Mouse (Mus musculus): ENCODE results near the gene Tmem252. TPM values are rescaled to one million over a fixed set of nuclear protein-coding genes. Genes with fewer than 3 reads are reported as not detected.

Gene Tmem252
- 1.3 and 1.5 TPM in 2 replicates for polyA plus RNA-seq (2012; rRNA removed)

DNA sequence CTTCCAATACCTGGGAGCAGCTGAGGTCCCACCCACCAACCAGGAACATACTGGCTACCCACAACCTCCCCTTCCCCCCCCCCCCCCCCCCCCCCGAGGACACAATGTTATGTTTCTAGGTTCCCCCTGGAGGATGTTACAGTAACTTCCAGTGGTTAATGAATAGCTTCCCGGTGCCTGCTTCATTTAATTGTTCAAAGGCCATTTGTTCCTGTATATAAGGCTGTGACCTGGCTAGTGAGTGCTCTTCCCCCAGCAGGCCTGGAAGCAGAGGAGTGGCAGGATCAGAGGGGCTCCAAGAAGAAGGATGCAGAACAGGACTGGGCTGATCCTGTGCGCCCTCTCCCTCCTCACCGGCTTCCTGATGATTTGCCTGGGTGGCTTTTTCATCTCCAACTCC is at the start of gene Tmem252:
Gene Tmem252, plus strand, starts transcription at position 247 of the 400 bp plus-strand sequence.
- DNase-seq (ENCODE audit: low spot score): no peak

DNA sequence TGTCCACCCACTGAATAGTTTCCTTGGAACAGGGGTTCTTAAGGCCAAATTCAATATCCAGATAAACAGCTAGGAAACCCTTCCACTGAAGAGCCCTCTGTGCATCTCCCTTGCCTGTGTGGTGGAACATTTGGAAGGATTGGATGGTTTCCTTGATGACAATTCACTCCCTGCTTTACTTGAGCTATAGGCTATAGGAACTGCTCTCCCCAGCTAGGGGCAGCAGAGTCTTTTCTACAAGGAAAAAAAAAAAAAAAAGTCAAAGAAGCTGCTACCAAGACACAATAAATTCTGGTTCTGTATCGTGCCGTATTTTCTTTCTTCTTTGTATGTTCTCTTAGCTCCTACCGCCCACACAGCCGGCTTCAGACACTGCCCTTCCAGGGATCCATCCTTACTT is 45.8 kb upstream of the Tmem252 start:
- no peak for DNase-seq (ENCODE audit: low spot score)

DNA sequence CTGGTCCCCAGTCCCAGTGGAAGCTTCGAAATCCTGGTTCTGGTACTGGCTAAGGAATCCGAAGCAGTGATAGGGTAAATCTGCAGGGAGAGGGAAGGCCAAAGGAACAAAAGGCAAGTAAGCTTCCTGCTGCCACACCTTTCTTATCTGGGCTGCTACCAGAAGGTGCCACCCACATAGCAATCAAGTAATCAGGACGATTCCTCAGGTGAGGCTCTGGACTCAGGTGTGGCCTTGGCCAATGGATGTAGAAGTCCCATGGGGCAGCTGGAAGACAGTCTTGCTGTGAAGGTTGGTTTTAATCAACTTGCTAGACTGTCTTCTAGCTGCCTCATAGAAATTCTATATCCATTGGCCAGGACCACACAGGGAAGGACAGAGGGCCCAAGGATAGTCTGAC is 40.8 kb upstream of the Tmem252 start:
- DNase-seq (ENCODE audit: low spot score): no peak

DNA sequence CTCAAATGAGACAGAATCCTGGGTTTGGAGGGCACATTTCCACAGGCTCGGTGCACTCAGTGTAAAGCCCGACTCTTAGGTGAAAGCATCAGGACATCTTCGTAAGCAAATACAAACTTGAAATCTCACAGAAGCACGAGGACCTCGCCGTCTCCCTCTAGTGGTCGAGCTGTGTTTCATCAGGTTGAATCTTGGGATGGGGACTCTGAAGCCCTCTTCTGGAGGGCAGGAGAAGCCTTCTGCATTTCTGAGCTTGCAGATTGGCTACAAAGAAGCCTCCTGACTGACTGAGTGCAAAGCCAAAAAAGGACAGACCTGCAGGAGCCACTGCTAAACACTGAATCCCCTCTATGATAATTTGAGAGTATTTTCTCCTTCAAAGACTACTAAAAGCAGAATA is 39.2 kb upstream of the Tmem252 start:
- DNase-seq (ENCODE audit: low spot score): peak; percentile 37

DNA sequence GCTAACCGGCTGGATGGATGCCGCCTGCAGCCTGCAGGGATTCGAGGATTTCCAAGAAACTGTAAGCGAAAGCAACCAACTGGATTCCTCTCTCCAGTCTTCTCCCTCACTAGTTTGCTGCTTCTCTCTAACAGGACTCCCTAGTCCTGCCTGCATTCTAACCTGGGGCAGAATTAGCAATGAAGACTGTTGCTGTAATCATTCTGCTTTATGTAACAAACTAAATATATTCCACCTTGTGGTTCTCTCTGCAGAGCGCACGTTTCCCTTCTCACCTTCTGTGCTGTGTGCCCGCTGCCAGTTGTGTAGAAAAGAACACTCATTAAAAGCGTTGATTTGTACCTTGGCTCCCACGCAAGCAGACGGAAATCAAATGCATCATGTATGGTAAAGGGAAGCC is 37.2 kb upstream of the Tmem252 start:
- DNase-seq (ENCODE audit: low spot score): no peak

DNA sequence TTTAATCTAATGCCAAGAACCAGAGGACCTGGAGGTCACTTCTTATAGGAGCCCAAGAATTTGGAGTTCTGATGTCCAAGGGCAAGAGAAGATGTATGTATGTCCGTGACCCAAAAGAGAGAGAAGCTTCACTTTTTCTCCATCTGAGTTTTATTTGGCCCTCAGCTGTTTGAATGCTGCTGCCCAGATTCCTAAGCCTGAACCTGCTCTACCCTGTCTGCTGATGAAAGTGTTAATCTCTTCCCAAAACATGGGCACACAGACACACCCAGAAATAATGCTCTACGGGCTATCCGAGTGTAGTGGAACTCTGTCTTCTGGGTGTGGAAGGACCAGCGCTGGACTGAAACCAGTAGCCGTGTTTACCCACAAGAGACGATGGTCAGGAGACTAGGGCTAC is 35.8 kb upstream of the Tmem252 start:
- DNase-seq (ENCODE audit: low spot score): no peak

DNA sequence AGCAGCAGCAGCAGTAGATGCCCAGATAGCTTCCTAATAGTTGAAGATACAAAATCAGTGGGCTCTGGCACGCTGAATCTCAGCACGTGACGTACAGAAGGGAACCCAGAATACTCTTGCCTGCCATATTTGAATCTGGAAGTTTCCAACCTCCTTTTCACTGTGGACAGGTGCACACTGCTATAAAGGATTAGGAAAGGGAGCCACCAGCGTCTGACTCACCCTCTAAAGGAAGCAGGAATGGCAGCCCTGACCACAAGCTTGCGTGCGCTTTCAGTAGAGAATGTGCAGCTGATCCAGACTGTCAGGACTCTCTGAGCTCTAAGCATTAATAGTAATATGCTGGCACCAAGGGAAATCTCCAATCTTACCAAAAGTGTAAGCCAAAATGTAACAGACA is 32.8 kb upstream of the Tmem252 start:
- no peak for DNase-seq (ENCODE audit: low spot score)

DNA sequence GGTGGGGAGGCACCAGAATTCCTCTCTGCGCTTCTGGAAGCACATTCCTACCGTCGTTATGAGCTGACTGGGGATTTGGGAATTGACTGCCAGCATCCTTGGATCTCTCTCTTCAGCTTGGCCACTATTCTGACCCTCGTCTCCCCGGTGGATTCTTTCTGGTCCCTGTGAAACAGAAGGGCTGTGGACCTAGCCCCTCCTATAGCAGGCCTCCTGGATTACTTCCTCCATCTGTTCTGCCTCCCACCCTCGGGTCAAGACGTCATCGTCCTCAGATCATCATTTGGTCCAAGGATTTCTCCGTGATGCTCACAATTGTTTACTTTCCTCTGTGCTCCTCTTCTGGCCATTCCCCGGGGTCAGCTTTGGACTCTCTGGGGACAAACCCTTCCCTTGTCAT is 28.8 kb upstream of the Tmem252 start:
- no peak for DNase-seq (ENCODE audit: low spot score)

DNA sequence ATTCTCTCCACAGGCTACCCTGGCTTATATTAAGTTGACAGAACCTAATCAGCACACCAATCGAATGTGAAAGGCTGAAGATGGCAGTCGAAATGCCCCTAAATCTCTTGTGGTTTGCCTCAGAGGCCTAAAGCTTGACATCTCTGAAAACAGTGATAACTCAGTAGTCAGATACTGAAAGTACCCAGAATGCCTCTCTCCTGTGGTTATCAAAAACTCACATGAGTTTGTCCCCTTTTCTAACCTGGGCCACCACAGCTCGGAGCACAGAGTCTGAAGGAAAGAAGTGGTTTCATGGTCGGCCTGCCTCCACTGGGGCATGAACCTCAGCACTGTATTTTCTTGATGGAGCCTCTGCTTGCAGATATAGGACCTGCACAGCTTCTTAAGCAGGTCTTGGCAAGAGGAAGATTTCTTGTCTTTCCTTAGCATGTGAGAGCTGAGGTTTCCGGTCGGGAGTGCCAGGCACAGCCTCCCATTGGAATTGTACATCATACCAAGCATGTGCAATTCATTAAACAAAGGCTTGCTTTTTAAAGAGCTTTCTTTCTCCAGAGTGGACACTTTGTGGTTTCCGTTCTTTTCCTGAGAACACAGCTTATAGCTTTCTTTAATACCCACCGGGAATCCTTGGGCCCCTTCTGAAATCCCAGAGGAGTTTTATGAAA is 27.5 kb upstream of the Tmem252 start:
- no peak for DNase-seq (ENCODE audit: low spot score)

DNA sequence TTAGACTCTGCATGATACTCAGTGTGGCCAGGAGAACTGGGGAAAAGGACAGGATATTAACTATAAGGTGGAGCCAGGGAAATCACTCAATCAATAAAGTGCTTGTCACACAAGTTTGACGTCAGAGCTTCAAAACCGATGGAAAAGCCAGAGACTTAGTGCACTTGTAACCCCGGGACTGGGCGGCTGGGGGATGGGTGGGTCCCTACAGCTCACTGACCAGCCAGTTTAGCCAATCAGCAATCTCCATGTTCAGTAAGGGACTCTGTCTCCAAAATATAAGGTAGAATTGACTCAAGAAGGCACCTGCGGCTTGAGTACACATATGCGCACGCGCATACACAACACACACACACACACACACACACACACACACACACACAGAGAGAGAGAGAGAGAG is 25.8 kb upstream of the Tmem252 start:
- DNase-seq (ENCODE audit: low spot score): no peak

DNA sequence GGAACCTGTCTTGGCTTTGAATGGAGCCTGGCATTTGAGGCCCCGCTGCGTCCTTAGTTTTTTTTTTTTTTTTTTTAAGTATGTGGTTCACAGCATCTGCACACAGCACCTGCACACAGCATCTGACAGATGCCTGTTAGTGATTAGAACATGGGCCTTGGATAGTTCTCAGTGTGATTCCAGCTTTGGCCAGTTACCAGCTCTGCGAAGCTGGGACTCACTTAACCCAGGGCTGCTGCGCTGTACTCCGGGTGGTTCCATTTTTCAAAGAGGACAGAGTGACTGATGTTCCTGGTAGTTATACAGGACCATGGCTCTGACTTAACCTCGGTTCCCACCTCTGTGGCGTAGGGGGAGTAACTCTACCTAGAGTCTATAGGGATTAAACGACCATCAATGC is 23.4 kb upstream of the Tmem252 start:
- DNase-seq (ENCODE audit: low spot score): no peak

DNA sequence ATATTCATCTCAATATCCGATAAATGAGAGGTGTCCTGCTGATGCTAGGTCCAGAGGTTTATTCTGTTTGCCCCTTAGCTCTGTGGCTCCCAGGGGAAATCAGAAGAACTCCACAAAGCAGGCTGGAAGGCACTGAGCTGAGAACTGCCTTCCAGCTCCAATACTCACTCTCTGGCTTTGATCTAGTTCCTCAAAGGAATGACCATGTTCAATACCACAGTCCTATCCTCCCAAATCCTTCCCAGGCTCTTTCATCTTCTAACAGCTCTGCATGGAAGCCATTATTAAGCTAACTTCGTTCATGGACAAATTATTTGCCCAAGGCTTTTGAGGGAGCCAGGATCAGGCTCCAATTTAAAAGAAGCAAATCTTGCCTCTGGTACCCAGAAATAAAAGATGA is 22.2 kb upstream of the Tmem252 start:
- no peak for DNase-seq (ENCODE audit: low spot score)

DNA sequence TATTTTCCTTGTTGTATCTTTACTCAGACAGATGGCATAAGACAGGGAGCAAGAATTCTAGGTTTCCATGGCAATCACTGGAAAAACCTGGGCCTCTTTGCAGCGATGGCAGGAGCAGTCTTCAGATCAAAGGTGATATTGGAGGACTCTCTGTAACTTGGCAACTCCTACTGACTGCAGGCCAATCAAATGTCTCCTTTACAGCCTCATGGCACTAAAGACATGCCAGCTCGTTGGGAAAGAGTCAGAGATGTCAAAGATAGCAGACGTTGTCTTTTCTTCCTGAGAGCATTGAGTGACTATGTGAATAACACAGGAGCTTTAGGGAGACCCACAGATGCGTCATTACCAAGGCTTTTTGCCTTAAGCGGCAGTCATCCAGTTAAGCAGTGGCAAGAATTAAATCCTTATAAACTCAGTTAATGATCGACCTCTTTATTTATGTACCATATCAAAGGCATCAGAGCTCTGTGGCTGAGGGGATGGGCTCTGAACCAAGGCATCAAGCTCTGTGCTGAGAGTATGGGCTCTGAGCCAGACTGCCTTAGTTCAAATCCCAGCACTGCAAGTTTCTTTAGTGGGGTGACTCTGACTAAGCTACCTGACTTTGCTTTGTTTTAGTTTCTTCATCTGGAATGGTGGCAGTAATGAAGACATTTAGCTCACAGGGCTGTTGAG is 21.3 kb upstream of the Tmem252 start:
- DNase-seq (ENCODE audit: low spot score): no peak

DNA sequence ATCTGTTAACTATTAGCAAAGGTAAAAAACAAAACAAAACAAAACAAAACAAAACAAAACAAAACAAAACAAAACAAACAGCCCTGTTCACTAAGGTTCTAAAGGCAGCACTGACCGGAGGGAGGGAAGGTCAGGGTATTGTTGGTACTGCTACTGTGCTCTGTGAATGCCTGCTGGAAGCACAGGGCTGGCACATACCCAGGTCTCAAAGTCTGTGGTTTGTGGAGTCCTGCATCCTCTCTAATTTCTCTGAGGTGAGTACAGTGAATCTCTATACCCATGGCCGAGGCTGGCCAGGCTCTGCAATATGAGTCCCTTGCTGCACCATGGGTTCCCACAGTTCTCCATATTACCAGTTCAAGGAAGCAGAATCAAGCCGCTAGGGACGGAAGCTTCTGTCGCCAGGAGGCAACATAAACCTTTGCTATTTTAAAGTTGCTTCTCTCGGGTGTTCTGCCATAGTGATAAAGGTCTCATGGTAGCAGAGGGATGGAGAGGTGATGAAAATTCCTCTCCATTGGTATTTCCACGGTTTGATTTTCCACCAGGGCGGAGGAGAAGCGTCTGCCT is 20.5 kb upstream of the Tmem252 start:
- DNase-seq (ENCODE audit: low spot score): no peak

DNA sequence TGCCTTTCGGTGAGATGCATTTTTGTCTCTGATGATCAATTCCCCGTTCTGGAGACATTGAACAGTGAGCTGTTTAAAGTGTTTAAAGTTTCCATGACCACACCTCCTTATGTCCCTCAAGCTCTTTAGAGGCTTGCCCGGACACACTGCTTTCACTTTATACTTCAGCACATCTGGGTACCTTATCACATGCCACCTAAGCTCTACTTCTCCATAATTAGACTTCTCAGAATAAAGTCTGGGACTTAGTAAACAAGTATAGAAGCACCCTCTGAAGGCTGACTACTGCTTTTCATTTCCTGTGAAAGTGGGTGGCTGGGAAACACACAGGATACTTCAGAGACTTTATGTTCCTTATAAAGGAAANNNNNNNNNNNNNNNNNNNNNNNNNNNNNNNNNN is 16.8 kb upstream of the Tmem252 start:
- DNase-seq (ENCODE audit: low spot score): no peak

DNA sequence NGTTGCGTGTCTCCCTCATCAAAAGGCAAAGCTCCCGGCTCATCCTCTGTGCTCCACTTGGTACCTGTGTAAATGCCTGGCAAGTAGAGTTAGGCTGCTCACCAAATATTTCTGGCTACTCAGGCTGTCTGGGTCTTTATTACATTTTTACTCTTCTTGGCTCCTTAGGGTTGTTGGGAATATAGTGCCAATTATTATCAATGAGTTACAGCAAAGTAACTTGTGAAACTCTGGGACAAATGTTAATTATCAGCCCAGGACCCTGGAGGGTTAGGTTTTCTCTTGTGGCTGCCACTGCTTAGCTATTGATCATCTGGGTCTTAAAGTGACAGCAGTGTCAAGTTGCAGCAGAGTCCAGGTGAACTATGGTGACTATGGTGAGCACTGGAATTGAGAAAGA is 11.5 kb upstream of the Tmem252 start:
- no peak for DNase-seq (ENCODE audit: low spot score)

DNA sequence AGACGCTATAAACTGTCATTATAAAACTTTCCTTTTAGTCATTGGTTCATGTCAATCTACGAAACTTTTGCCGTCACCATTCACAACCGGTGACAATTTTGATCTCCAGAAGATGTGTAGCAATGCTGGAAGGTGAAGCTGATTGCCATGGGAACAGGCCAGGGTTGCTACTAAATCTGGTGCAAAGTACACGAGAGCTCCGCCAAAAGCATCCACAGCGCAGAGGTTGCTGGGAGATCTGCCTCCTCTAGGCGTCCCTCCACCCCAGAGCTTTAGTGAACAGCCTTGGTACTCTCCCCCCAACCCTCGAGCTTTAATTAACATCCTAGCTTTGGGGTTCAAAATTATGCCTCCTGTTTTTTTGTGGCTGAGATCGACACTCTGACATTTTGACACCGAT is 8.0 kb upstream of the Tmem252 start:
- no peak for DNase-seq (ENCODE audit: low spot score)

DNA sequence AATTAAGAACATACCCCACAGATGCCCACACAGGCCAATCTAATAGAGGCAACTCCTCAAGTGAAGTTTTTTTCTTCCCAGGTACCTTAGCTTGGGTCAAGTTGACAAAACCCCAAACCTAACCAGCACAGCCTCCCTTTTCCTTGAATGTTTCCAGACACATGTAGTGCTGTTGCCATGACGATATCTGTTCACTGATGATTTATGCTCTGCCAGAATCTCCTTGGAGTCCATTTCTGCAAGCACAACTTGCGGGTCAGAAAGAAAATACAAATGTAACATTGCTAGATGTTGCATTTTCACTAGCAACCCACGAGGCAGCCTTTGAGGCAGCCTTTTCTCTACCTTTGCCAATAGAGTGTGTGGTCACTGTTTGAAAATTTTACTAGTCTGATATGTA is 6.3 kb upstream of the Tmem252 start:
- no peak for DNase-seq (ENCODE audit: low spot score)

DNA sequence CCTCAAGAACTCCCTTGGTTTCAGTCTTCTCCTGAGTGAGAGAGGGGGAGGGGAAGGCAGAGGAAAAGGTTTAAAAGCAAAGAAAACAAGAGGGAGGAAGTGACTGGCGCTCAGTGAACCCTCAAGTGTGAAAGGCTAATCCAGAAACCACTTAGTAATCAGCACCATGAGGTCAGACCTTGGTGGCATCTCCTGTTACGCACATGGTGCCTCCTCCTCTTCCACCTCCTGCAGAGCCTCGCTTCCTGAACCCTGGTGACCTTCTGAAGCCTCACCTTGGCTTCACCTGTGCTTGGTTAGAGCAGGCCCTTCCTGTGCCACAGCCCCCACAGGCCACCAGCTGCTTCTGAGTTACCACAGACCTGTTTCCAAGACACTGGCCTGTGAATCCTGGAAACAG is 2.2 kb upstream of the Tmem252 start:
- no peak for DNase-seq (ENCODE audit: low spot score)

DNA sequence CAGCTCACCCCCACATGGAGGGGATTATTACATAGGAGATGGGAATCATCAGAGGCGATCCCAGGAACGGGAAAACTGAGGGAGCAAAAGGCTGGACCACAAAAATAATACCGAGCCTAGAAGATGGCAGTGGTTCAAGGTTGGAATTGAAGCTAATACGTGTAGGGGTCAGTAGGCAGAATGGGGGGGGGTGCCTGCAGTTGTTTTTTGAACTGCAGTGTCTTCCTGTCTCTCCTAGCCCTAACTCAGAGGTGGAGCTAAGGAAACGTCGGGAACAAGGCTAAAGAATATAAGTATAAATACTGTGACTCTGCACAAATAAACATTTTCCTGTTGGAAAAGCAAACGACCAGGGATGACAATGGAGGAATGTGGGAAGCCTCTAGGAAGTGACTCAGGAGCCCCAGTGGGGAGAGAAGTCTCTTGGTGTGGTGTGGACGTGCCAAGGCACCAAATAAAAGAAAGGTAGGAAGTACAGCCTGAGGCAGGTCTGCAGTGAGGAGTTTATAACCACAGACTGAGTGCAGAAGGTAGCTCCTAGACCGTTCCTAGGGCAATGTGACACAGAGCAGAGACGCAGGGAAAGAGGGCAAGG is 1.3 kb upstream of the Tmem252 start:
- no peak for DNase-seq (ENCODE audit: low spot score)

DNA sequence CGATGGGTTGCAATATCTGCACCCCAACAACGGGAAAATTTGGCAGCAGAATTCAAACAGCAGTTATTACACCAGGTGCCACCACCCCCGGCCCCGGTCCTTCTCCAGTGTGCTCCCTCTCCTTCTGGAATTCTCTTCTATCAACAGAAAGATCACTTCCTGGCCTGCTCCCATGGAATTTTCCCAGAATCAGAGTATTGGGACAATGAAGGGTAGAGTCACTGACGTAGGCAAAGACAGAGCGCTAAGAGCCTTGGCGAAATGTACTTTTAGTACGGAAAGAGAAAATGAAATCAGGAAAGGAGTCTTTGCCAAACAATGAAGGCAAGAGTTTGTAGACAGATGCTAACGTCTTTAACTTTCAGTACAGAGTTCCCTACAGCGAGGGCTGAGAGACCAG is 477 bp upstream of the Tmem252 start:
- DNase-seq (ENCODE audit: low spot score): no peak

DNA sequence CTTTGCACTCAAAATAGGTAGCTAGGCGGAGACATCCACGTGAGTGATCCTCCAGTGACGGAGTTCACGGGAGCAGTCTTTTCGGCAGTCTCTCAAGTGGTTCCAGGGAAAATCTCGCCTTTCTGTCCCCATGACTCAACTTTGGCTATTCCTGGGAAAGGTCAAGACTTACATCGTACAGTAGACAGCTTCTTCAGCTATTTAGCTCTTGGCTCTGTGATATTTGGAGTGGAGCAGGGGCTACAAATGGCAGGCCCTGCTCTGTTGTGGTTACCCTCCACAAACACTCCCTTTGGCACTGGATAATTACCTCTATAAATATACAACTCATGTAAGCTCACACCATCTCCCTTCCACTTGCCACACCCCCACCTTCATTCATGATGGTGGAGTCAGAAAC is 2.6 kb downstream of the Tmem252 start:
- DNase-seq (ENCODE audit: low spot score): no peak
